Mouse (Mus musculus): Measurements from ENCODE around the gene Ier5.

- TF ChIP-seq EP300 (IDR thresholded peaks at IDR 0.05; ENCODE audit: low read length) (no peak), TCF12 (IDR thresholded peaks at IDR 0.05; ENCODE audit: low read depth, low read length) (no peak)
Observed at GRCm38 (mm10) chr1:155113946-155114345, 14.5 kb upstream of the Ier5 start.
